Mouse (Mus musculus) lung, adult 18-20 months (tissue): ENCODE measurements around the gene Ndufs6.

ENCODE experiments used
- DNase-seq, 2 experiments: peaks; one replicate each; pipeline ENCODE4 v3.0.0; 2022; ENCODE audit warnings: mixed read lengths in 2 of 2

Ndufs6 gene

GRCm38 (mm10) chr13:73327827-73328698 is at the start of gene Ndufs6, which contains the start of gene Mrpl36:
Ndufs6 (minus strand) TSS chr13:73328542.
Mrpl36 (plus strand) TSS chr13:73328513.
- DNase-seq, result peak; percentile 92 to 94

DNA sequence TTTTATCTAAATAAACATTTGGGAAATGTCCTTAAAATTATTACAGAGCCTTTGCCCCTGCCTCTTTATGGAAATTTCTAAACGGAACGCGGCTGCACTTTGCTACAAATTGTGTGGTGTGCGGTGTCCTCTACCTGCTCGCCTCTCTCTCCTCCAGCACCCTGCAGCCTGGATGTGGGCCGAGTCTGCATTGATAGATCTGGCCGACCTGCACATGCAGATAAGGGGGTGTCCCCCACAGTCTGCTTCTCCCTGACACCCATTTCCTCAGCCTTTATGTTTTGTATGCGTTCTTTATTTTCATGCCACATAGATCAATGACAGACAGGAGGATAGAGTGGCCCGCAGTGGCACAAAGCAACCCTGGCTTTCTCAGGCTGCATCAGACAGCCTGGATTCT is 49.3 kb upstream of the Ndufs6 start:
- no peak for DNase-seq

GRCm38 (mm10) chr13:73374612-73375011 is 46.3 kb upstream of the Ndufs6 start:
- no peak for DNase-seq

- DNase-seq, result no peak
Observed at GRCm38 (mm10) chr13:73373367-73373766, 45.0 kb upstream of the Ndufs6 start.

GRCm38 (mm10) chr13:73357106-73357505 is 28.8 kb upstream of the Ndufs6 start:
- DNase-seq, result no peak

GRCm38 (mm10) chr13:73352491-73352890 is 24.1 kb upstream of the Ndufs6 start:
- no peak for DNase-seq

- no peak for DNase-seq
Observed at GRCm38 (mm10) chr13:73351910-73352309, 23.6 kb upstream of the Ndufs6 start.

GRCm38 (mm10) chr13:73350741-73351140 is 22.4 kb upstream of the Ndufs6 start:
- DNase-seq, result no peak

GRCm38 (mm10) chr13:73347922-73348650 is 19.7 kb upstream of the Ndufs6 start:
- no peak for DNase-seq

GRCm38 (mm10) chr13:73347171-73347570 is 18.8 kb upstream of the Ndufs6 start:
- no peak for DNase-seq

GRCm38 (mm10) chr13:73346743-73347142 is 18.4 kb upstream of the Ndufs6 start:
- DNase-seq, result no peak

- no peak for DNase-seq
Observed at GRCm38 (mm10) chr13:73346131-73346530, 17.8 kb upstream of the Ndufs6 start.

DNA sequence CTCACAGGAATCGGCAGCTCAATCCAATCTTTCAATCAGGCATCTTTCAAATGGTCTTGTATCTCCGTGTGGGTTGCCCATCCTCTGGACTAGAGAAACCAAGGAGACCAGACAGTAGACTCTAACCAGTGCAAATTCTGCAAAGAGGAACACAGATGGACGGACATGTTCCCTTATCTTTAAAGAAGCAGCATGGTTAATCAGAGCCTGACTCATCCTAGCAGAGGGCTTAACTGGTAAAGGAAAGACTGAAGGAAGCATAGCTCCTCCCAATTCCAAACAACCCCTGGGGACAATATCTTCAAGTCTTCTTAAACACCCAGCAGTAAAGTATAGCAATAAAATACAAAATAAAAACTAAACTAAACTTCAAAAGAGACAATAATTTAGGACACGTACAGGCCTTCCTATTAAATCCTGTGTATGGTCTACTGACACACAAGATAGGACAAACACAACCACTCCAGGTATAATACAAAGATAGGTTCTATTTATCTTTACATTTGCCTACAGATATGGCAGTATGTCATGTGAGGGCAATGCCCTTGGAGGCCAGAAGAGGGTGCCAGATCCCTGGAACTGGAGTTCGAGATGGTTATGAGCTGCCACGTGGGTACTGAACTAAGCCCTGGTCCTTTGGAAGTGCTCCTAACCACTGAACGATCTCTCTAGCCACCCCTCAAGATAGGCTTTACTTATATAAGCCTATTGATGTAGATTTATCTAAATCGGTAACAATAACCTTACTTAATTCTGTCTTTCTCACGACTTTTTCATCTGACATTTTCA is 17.0 kb upstream of the Ndufs6 start:
- no peak for DNase-seq

- no peak for DNase-seq
Observed at GRCm38 (mm10) chr13:73336753-73337152, 8.4 kb upstream of the Ndufs6 start.

- DNase-seq, result no peak
Observed at GRCm38 (mm10) chr13:73331736-73332135, 3.4 kb upstream of the Ndufs6 start.

GRCm38 (mm10) chr13:73330844-73331501 is 2.6 kb upstream of the Ndufs6 start:
- peak; percentile 89 to 90 for DNase-seq

- DNase-seq, result no peak
Observed at GRCm38 (mm10) chr13:73323406-73323805, 4.9 kb downstream of the Ndufs6 start.

DNA sequence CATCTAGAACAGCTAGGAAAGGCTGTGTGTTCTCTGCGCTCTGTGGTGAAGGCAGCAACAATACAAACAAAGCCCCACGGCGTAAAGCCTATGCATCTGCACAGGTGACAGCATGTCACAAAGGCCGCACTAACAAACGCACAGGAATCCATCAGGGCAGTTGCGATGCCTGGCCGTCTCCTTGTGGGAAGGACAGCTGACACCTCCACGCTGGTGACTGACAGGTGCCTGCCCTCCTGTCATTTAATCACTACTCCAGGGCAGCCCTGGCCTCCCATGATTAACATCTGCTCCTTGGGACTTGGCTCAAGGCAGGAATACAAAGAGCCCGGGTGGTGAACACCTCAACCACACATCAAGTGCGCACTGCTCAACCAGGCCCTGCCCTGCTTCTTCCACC is 5.7 kb downstream of the Ndufs6 start:
- DNase-seq, result no peak

- no peak for DNase-seq
Observed at GRCm38 (mm10) chr13:73320048-73320447, 8.3 kb downstream of the Ndufs6 start.

DNA sequence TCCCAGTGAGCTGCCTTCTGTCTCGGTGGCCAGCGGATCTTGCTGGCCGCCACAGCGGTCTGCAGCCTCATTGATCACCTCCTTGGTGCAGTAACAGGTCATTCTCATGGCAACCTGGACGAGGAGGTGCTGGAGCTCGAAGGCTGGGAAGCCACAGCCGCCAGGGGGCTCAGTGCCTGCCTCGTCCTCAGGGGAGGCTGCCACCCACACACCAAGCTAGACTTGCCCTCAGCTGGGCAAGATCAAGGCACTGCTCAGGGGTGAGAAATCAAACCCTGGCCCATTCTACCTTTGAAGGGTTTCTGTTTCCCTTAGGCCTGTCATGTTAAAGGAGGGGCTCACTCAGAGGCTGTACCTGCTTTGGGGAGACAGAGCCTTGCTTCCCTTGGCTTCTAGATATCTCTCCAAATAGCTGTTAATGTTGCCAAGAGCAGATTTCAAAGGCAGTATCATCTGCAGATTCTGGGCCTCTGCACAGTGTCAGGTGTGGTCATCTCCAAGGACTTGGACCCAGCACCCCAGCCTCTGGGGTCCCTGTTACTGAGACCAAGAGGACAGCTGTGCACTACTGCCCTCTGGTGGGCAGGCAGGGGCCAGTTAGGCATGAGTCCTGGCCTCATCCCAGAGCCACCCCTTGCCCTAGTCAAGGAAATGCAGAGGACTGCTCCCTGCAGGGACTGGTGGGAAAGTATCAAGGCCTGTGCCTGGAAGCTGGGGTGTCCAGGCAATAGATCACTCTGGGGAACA is 18.0 kb downstream of the Ndufs6 start:
- no peak for DNase-seq

GRCm38 (mm10) chr13:73306430-73306829 is 21.9 kb downstream of the Ndufs6 start:
- no peak for DNase-seq

- no peak for DNase-seq
Observed at GRCm38 (mm10) chr13:73306085-73306410, 22.3 kb downstream of the Ndufs6 start.
